Mouse (Mus musculus): Measurements from ENCODE around the gene Vapa. TPM values are rescaled to one million over a fixed set of nuclear protein-coding genes. Genes with fewer than 3 reads are reported as not detected.
"Not testable (repeated sequence)": the region's sequence is repeated elsewhere in the genome, so short reads cannot be mapped to it uniquely, and the experiment has no call there.

Vapa gene
- polyA plus RNA-seq, 1 experiment, result 81.7 TPM

- no peak overlapping the region for H3K27ac ChIP-seq (replicated peaks; ENCODE audit: low read depth, low read length)
- no peak overlapping the region for H3K4me3 ChIP-seq (ENCODE audit: insufficient read depth, low read depth, low read length)
- no peaks in the 10 kb centered on the region; the same call in 1 of the 2 replicates for H3K4me1 ChIP-seq (ENCODE audit: control insufficient read depth, insufficient read depth, insufficient read length, low read length)
Observed at GRCm38 (mm10) chr17:65562761-65563160, 50.6 kb downstream of the Vapa start.

GRCm38 (mm10) chr17:65561361-65562015 is 51.9 kb downstream of the Vapa start:
- no peak overlapping the region for H3K27ac ChIP-seq (replicated peaks; ENCODE audit: low read depth, low read length)
- H3K4me3 ChIP-seq (ENCODE audit: insufficient read depth, low read depth, low read length), result no peak overlapping the region
- H3K4me1 ChIP-seq (ENCODE audit: control insufficient read depth, insufficient read depth, insufficient read length, low read length), result no peaks in the 10 kb centered on the region; the same call in 1 of the 2 replicates

GRCm38 (mm10) chr17:65559273-65559672 is 54.1 kb downstream of the Vapa start:
- no peak overlapping the region for H3K27ac ChIP-seq (replicated peaks; ENCODE audit: low read depth, low read length)
- H3K4me1 ChIP-seq (ENCODE audit: control insufficient read depth, insufficient read depth, insufficient read length, low read length), result no peaks in the 10 kb centered on the region; the same call in 1 of the 2 replicates
- no peak overlapping the region for H3K4me3 ChIP-seq (ENCODE audit: insufficient read depth, low read depth, low read length)

GRCm38 (mm10) chr17:65558788-65559187 is 54.6 kb downstream of the Vapa start:
- Histone ChIP-seq H3K4me3 (ENCODE audit: insufficient read depth, low read depth, low read length) (no peak overlapping the region), H3K4me1 (ENCODE audit: control insufficient read depth, insufficient read depth, insufficient read length, low read length) (no peaks in the 10 kb centered on the region; the same call in 1 of the 2 replicates), H3K27ac (replicated peaks; ENCODE audit: low read depth, low read length) (no peak overlapping the region)

DNA sequence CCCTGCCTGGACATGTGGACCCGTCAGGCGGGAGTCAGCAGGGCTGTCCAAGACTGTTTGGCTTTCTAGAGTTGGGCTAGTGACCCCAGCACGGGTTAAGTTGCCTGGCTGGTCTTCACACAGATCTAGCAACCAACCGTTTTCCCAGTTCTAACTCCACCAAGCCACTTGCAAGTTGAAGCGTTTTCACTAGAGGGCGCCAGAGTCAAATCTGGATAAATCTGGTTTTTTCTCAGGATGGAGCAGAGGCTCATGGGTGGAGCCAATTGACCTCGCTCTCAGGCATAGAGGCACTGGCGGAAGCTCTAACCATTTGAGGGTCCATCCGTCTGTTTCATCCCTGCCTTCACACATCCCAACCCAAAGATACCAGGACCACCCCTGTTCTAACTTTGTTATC is 55.1 kb downstream of the Vapa start:
- Histone ChIP-seq H3K4me1 (ENCODE audit: control insufficient read depth, insufficient read depth, insufficient read length, low read length) (no peaks in the 10 kb centered on the region; the same call in 1 of the 2 replicates), H3K4me3 (ENCODE audit: insufficient read depth, low read depth, low read length) (no peak overlapping the region), H3K27ac (replicated peaks; ENCODE audit: low read depth, low read length) (no peak overlapping the region)

- Histone ChIP-seq H3K4me1 (ENCODE audit: control insufficient read depth, insufficient read depth, insufficient read length, low read length) (no peaks in the 10 kb centered on the region; the same call in 1 of the 2 replicates), H3K27ac (replicated peaks; ENCODE audit: low read depth, low read length) (no peak overlapping the region), H3K4me3 (ENCODE audit: insufficient read depth, low read depth, low read length) (no peak overlapping the region)
Observed at GRCm38 (mm10) chr17:65557212-65557611, 56.1 kb downstream of the Vapa start.

DNA sequence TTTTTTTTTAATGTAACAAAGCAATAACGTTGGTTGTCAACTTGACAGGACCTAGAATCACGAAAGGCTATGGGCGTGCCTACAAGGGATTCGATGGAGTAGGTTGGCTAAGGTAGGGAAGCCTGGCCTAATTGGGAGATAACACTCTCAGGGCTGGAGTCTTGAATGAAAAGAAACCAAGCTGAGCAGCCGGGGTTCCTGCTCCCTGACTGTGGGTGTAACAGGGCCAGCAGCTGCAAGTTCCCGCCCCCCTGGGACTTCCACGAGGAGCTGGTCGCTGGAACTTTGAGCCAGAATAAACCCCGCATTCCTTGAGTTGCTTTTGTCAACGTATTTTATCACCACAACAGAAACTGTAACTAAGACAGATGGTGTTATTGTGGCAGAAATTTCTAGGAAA is 56.6 kb downstream of the Vapa start:
- Histone ChIP-seq H3K27ac (replicated peaks; ENCODE audit: low read depth, low read length) (no peak overlapping the region), H3K4me1 (ENCODE audit: control insufficient read depth, insufficient read depth, insufficient read length, low read length) (no peaks in the 10 kb centered on the region; the same call in 1 of the 2 replicates), H3K4me3 (ENCODE audit: insufficient read depth, low read depth, low read length) (no peak overlapping the region)

DNA sequence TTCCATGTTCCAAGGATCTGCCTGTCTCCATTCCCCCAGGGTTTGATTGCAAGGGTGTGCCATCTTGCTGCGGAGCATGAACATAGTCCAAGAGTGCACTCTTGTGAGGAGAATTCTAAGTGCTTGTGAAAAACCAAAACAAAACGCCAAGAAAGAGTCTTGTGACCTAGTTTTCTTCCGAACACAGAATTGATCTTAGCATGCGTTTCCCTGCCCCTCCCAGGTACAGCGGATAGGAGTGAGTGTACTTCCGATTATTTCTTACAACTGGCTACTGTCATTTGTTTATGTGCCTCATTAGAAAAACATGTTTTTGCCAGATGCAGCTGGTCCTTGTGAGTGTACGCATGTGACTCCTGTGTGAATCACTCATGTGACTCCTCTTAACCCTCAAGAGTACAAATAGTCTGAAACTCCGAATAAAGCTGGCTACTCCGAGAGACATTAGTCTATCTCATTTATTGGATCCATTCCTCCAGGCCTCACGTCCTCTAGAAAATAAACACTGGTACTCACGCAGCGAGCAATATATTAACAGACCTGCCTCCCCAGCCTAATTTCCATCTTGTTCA is 60.8 kb downstream of the Vapa start:
- no peaks in the 10 kb centered on the region for H3K4me1 ChIP-seq (ENCODE audit: control insufficient read depth, insufficient read depth, insufficient read length, low read length)
- no peak overlapping the region for H3K4me3 ChIP-seq (ENCODE audit: insufficient read depth, low read depth, low read length)
- H3K27ac ChIP-seq (replicated peaks; ENCODE audit: low read depth, low read length), result no peak overlapping the region

DNA sequence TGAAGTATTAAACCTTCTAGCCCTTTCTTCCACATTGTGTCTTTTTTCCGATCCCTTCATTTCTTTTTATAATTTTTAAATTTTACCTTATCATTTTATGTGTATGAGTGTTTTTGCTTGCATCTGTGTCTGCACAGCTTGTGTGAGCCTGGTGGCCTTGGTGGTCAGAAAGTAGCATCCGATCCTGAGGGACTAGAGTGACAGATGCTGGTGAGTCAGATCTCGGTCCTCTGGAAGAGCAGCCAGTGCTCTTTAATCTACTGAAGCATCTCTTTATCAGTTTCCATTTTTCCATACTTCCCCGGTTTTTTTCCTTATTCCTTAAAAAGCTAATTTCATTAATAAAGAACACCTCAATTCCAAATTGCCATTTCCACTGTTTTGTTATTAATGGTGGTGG is 63.0 kb downstream of the Vapa start:
- no peak overlapping the region for H3K4me3 ChIP-seq (ENCODE audit: insufficient read depth, low read depth, low read length)
- no peaks in the 10 kb centered on the region for H3K4me1 ChIP-seq (ENCODE audit: control insufficient read depth, insufficient read depth, insufficient read length, low read length)
- no peak overlapping the region for H3K27ac ChIP-seq (replicated peaks; ENCODE audit: low read depth, low read length)

GRCm38 (mm10) chr17:65548698-65549365 is 64.5 kb downstream of the Vapa start:
- no peak overlapping the region for H3K27ac ChIP-seq (replicated peaks; ENCODE audit: low read depth, low read length)
- H3K4me3 ChIP-seq (ENCODE audit: insufficient read depth, low read depth, low read length), result no peak overlapping the region
- no peaks in the 10 kb centered on the region for H3K4me1 ChIP-seq (ENCODE audit: control insufficient read depth, insufficient read depth, insufficient read length, low read length)

- H3K4me3 ChIP-seq (ENCODE audit: insufficient read depth, low read depth, low read length), result not testable (repeated sequence)
Observed at GRCm38 (mm10) chr17:65546221-65546620, 67.1 kb downstream of the Vapa start.

GRCm38 (mm10) chr17:65540441-65541272 is 72.7 kb downstream of the Vapa start, which contains the start of gene Tmem232:
TSS of gene Tmem232 (minus strand) at chr17:65540782.
- H3K4me1 ChIP-seq (ENCODE audit: control insufficient read depth, insufficient read depth, insufficient read length, low read length), result no peaks in the 10 kb centered on the region
- H3K4me3 ChIP-seq (ENCODE audit: insufficient read depth, low read depth, low read length), result peak within 1 kb of the TSS; percentile 42
- no peak within 1 kb of the TSS for H3K27ac ChIP-seq (replicated peaks; ENCODE audit: low read depth, low read length)

More at GRCm38 (mm10) chr17:65546221-65546620, 67.1 kb downstream of the Vapa start:
- H3K4me1 ChIP-seq (ENCODE audit: control insufficient read depth, insufficient read depth, insufficient read length, low read length); H3K27ac ChIP-seq (replicated peaks; ENCODE audit: low read depth, low read length): not testable (repeated sequence)

DNA sequence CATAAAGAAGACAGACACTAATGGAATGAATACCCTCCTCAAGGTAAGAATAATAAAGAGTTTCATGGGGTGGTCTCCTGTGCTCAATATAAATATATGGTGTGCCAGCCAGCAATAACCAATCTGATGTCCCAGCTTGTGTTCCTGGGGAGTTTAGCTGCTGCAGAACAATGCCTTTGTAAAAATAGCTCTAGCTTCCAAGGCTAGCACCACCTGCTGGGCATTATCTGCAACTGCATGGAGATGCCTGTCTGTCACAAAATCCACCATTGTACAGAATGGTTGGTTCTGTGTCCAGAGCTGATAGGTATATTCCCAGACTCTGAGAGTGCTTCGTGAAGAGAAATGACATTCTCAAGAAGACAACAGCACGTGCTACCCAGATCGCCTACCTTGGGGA is 77.2 kb downstream of the Vapa start:
- H3K4me3 ChIP-seq (ENCODE audit: insufficient read depth, low read depth, low read length), result no peak overlapping the region
- no peak overlapping the region for H3K27ac ChIP-seq (replicated peaks; ENCODE audit: low read depth, low read length)
- no peaks in the 10 kb centered on the region for H3K4me1 ChIP-seq (ENCODE audit: control insufficient read depth, insufficient read depth, insufficient read length, low read length)

DNA sequence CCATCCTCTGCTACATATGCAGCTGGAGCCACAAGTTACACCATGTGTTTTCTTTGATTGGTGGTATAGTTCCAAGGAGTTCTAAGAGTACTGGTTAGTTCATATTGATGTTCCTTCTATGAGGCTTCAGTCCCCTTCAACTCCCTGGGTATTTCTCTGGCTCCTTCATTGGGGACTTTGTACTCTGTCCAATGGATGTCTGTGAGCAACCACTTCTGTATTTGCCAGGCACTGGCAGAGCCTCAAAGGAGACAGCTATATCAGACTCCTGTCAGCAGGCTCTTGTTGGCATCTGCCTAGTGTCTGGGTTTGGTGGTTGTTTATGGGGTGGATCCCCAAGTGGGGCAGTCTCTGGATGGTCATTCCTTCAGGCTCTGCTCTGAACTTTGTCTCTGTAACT is 81.0 kb downstream of the Vapa start:
- not testable (repeated sequence) for H3K27ac ChIP-seq (replicated peaks; ENCODE audit: low read depth, low read length); H3K4me1 ChIP-seq (ENCODE audit: control insufficient read depth, insufficient read depth, insufficient read length, low read length); H3K4me3 ChIP-seq (ENCODE audit: insufficient read depth, low read depth, low read length)

All from brown adipose tissue, adult 24 weeks (tissue).